Mouse (Mus musculus) mesoderm, embryonic 11.5 days (tissue): ENCODE results near the gene Hdac9.
A peak's percentile ranks its signal among the peaks of the same experiment; 100 is the strongest.

Source experiments
- DNase-seq: peaks from one replicate; pipeline ENCODE4 v3.0.0-alpha.2; 2012; ENCODE audit warnings: low read depth, low spot score

Gene Hdac9

GRCm38 (mm10) chr12:34808180-34808579 is 108.7 kb downstream of the Hdac9 start:
- no peak for DNase-seq

DNA sequence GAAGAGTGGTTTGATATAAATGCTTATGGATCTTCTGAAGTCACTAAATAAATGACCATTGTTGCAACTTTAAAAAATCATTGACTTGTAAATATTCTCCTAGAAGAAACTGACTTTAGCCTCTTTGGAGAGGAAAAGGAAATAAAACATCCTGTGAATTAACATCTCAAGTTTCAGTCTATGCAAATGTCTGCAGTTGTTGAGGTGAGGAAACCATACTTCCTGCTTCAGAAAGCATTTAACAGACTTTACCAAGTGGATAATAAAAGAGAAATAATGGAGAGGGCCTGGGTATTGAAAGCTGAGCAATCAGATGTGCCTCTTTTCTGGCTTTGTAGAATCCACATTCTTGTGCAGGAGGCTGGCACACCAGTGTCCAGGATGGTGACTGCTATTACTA is 110.4 kb downstream of the Hdac9 start:
- DNase-seq = no peak

DNA sequence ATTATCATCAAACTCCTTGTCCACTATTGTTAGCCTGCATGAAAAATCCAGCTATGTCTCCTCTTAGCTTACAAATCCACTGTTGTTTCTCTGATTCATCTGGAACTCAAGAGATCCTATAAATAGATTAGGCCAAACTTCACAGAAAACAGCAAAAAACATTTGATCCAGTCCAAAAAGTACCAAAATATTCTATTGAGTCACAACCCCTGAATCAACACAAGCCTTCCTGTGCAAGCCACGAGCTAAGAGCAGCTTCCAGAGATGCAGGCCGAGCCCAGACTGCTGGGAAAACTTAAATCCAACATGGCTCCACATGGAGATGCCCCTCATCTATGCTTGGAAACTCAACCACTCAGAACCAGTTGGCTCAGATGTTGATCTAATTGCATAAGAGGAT is 113.2 kb downstream of the Hdac9 start:
- DNase-seq = no peak

GRCm38 (mm10) chr12:34802308-34802707 is 114.6 kb downstream of the Hdac9 start:
- DNase-seq = no peak

DNA sequence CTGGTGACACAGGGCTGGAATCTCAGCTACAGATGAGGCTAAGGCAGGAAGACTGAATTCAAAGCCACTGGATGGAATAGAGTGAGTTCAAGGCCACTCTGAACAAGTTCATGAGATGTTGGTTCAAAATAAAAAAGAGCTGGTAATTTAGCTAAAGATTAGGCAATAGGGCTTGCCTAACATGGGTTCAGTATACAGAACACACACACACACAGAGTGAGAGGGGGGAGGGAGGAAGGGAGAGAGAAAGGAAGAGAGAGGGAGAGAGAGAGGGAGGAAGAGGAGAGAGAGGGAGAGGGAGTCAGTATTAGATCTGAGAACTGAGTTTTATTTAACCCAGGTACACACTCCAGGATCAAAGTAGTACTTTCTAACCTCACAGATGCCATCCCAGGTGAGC is 115.1 kb downstream of the Hdac9 start:
- no peak for DNase-seq

DNA sequence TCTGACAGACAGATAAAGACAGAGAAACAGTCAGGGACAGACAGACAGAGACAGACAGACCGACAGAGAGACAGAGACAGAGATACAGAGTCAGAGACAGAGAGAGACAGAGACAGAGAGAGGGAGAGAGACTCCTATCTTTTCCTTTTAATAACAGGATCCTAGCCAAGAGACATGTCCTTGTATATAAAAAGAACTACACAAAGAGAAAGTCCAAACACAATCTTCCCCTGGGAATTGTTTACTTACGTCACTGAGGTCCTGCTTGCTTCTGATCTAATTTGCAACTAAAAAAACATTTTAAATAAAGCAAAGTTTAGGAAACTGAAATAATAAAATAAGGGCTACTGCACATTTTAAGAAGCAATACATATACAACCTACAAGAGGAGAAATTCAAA is 119.5 kb downstream of the Hdac9 start:
- no peak for DNase-seq

GRCm38 (mm10) chr12:34795487-34795886 is 121.4 kb downstream of the Hdac9 start:
- DNase-seq = no peak

- DNase-seq = peak; percentile 56
These were observed 124.8 kb downstream of the Hdac9 start for GRCm38 (mm10) chr12:34792113-34792452.

GRCm38 (mm10) chr12:34791213-34792112 is 125.4 kb downstream of the Hdac9 start:
- DNase-seq = no peak

DNA sequence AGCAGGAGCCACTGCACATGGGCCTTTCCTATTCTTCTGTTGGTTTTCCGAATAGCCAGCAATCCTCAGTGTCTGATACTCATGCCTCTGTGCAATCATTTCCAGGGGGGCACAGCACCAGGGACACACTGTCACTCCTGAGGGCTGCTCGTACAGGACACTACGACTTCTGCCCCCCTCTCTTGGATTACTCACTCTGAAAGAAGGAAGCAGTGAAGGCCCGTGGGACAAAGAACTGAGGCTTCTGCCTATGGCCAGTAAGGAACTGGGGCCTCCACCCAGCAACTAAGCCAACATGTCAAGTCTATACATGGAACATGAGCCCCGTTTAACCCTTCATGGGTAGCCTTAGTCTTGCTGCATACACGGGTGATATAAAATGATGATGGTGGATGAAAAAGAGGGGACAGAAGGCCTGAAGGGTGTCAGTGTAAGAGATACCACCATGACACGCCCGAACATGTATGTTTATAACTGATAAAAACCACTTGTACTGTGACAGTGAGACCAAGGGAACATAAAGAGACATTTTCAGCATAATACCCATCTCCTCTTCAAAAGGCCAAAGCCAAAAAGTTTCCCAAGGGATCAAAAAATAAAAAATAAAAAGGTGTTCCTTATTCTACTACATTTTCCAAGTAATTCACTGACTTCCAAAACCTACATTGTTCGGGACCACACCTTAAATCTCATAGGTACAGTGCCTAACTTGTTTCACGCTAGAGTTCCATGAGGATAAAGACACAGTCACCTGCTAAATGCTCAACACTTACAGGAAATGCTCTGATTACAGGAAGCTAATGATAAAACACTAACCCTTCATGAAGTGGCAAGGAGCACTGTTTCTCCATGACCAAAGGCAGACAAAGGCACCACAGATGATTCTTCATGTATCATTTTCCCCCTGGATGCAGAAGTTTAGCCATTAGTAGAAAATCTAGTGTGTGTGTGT is 127.6 kb downstream of the Hdac9 start:
- no peak for DNase-seq

- no peak for DNase-seq
These were observed 129.5 kb downstream of the Hdac9 start for GRCm38 (mm10) chr12:34787380-34787779.

GRCm38 (mm10) chr12:34783574-34783973 is 133.3 kb downstream of the Hdac9 start:
- no peak for DNase-seq

DNA sequence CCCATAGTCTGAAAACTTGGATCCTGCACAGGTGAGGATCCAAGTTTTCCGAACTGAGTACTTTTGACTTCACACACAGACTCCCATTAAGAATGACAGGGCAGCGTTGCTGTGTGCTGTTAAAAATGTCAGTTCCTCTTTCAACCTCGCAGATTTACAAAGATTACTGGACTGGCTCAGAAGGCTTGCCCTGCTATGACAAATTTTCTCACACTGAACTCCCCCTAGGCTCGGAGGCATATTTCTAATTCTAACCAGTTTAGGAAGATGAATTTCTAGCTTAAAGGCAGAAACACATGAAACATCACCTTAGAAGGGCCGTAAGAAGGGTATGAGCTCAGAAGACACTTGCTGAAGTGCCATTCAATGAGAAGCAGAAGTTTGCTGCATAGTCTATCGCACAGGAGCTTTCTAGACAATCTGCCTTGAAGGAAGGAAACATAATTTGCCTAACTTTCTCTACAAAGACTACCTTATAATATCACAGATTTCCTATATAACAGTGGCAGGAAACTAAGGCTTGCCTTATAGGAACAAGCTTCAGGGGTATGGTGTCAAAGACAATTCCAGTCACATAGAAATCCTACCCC is 137.4 kb downstream of the Hdac9 start:
- DNase-seq = no peak

DNA sequence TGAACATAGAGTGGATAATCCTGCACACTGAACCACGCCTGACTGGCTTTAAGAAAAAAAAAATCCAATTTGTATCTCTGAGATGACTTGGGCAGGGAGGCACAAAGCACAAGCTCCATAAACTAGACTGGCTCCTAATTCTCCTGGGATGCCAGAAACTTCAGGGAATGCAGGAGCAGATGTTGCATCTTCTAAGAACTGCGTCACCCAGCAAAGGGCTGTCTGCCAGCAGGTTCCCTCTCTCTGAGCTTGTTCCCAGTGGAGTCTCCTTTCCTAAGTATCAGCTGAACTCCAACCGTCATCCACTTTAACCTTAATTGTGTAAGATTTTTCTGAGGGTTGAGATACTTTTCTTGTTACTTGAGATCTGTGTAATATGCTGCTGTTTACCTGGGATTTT is 140.7 kb downstream of the Hdac9 start:
- no peak for DNase-seq

DNA sequence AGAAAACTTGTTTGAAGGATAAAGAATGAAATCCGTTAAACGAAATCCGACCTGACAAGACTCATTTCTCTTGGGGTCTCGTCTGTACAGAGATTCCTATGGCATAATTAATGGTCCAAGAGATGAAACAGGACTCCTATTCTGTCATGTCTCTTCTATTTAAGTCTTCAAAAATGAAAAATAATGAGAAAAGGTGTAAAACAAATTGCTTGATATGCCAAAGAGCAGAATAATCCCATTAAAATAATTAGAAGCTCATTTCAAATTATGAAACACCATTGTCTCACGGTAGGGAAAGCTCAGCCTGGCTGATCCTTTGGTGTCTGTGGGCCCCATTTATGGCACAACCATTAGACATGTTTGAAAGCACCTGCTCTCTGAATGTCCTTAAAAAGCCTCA is 142.8 kb downstream of the Hdac9 start:
- DNase-seq = no peak

DNA sequence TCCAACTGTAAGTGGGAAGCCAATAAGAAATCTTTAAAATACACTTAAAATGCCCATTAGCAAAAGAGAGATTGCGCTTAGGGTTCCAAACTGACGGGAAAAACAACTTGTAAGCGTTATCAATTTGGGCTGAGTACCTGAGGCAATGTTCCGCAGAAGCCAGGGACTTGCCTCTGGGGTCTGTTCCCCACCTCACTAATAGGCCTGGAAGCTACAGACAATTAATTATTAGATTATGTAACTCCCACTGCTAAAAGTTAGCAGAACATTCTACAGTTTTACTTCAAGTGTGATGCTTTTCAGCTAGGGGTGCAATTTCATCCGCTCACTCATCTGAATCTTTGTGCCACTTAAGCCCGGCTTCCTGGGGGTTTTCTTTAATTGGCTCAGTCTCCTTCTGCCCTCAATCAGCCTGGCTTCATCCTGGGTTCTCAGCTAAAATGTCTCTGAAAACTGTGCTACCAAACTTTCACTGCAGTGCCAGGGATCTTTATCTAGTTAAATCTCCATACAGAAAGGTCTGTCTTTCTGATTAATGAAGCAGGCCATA is 149.6 kb downstream of the Hdac9 start:
- DNase-seq = no peak

GRCm38 (mm10) chr12:34747266-34747665 is 169.6 kb downstream of the Hdac9 start:
- DNase-seq = no peak

DNA sequence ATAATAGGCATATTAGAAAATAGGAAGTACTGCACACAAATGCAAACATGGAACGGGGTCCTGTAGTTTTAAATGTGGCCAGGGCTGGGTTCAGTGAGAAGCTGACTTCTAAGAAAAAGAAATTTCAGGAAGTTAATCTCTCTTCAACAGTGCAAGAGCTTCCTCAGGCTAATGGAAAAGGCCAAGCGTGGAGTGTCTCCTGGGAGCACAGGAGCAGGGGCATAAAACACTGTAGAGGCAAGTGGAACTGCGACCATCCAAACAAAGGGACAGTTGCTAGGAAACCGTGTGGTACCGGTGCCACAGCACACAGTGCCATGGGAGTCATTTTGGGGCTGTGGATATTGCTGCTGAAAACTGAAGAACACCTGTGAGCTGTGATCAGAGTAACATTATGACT is 191.7 kb downstream of the Hdac9 start:
- no peak for DNase-seq

DNA sequence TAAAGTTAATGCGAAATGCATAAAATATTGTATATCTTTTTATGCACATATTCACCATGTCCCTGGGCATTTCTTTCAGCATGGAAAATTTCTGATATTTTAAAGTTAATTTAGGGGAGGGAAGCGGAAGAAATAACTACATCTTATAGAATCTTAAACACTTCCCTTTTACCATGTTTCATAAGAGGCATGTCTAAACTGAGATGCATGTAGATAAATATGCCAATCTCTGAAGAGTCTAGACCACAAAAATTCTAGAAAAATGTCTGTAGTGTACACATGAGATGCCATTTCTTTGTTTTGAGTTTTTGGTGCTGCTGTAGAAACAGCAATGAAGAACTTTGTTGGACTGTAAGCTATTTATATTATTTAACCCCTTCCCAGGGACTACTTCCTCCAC is 192.6 kb downstream of the Hdac9 start:
- no peak for DNase-seq

DNA sequence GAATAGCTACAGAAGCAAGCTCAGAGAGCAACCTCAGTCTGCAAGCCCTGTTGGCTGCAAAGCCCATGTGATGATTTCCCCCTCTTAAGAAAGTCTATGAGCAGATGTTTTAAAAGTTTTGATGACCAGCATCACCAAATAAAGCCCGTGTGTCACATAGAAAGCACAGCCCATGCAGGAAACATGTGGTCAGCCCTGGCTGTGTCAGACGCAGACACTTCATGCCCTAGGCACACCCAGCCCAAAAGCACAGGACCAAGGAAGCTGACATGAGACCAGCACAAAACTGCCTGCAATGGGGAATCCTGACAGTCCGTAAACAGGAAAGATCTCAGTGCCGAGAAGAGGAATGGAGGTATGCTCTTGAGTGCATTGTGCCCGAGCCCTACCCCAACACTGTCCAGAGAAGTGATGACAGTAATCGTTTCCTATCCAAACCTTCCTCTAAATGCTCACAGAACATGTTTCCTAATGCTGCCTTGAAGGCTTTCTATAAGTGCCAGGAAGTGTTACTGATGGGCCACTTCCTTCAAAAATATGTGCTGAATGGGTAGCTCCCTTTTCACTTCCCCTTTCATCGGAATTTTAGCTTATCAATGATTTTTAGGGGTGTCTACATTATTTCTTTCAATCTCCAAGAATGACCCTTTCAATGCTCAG is 193.9 kb downstream of the Hdac9 start:
- no peak for DNase-seq

GRCm38 (mm10) chr12:34720906-34721305 is 196.0 kb downstream of the Hdac9 start:
- no peak for DNase-seq
